Mouse (Mus musculus): ENCODE results near the gene Cplx1. TPM values are rescaled to one million over a fixed set of nuclear protein-coding genes. Genes with fewer than 3 reads are reported as not detected.
"Not testable (repeated sequence)": the region's sequence is repeated elsewhere in the genome, so short reads cannot be mapped to it uniquely, and the experiment has no call there.

The Cplx1 gene
- total RNA-seq, 2 experiments from 2014 or later: 0.59 to 0.60 TPM

DNA sequence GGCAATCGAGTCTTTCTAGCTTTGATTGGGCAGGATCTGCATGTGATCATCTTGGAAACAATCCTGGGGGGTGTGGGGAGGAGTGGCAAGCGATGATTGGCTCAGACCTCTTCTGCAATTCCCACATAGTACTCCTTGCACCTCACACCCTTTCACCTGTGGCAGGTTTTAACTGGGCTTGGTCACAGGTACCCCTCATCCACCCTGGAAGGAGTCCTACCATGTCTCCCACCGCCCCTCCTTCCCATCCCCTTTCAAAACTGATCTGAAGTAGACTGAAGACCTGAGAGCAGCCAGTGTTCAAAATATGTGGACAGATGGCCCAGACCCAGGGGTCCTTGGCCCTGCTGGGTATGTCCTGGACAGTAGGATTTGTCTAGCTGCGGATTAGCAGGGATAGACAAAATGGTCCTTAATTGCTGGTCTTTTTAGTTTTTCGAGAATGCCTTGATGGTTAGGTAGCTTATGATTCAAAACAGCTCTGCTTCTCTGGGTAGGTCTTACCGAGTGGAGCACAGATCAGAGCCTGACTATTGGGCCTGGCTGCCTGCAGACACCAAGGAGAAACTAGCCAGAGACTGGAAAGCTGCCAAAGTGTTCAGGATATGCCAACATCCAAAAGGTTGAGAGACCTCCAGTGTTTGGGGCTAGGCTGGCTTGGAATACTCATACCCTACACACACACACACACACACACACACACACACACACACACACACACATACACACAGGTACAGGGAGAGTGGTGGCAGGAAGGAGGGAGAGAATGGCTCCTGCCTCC lies 34.1 kb downstream of the Cplx1 start:
- DNase-seq: no peak

DNA sequence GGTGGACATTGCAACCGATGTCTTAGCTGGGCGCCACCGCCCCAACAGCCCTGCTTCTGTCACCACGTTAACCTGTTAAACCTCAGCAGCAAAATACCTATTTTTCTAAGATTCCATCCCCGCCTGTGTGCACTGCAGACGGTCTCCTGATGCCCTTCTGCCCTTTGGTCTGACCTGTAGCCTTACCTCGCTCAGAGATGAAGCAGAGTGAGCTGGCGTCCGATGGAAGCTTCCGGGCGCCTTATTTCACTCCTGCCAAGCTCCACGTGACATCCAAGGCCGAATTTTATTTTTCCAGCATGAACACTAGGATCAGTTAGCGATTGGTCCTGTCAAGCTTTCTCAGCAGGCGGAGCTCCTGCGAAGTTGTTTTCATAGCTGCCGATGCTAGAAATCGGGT lies 47.5 kb downstream of the Cplx1 start:
- DNase-seq: no peak

DNA sequence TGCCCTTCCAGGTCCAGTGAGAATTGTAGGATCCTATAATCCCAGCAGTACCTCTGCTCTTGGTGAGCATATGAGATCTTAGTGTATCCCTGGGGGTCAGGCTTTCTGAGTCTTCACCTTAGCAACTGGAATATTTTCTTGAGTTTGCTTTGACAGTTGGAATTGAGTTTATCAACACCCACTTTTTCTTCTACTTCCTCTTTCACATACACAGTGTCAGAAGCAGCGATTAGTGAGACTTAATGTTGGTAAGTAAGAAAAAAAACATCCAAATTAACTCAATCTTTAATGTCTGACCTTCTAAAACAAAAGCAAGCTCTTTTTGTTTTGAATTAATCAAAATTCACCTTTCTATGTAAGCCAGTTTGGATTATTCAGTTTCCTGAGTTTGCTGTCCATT lies 48.3 kb downstream of the Cplx1 start:
- DNase-seq: no peak

DNA sequence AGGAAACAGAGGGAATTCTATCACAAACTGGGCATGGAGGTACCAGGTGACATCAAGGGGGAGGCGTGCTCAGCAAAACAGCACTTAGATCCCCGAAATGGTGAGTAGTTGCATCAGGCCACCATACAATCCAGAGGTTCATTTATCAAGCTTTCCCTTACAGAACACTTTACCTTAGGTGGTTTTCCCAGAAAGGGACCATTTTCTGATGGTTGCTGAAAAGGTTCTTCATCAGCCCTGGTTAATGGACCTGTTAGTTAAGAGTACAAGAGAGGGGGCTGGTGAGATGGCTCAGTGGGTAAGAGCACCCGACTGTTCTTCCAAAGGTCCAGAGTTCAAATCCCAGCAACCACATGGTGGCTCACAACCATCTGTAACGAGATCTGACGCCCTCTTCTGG lies 63.7 kb downstream of the Cplx1 start:
- DNase-seq: not testable (repeated sequence)

DNA sequence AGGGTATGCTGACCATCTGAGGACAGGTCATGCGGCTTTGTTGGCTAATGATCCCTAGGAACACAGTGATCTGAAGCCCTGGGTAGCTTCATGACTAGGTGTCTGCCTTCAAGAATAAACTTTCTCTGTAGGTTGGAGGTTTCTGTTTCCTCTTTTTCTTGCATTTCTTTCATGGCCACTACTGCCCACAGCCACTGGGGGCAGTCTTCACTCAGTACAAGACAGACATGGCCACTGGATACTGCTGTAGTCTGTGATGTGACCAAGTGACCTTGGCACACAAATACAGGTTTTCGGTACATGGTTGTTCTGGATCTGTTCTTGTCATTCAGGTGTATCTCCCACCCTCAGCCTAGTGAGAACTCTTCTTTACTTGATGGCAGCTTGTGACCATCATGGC lies 64.6 kb downstream of the Cplx1 start:
- peak; percentile 16 for DNase-seq

DNA sequence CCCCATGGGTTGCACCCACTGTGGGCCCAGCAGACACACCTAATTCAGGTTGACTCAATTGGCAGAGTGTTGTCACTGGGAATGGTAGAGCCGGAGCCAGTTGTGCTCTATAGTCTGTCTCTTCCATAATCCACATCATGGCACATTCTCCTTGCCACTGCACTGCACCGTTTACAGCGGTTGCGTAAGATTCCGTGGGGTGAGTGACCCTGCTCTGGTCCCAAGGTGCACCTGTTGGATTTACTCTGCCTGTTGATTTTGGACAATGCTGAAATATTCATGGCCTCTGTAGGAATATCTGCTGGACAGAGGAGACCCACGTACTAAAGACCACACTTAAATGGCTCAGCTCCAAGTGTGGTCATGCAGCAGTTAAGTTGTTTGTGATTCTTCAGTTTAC lies 66.8 kb downstream of the Cplx1 start:
- DNase-seq: no peak

DNA sequence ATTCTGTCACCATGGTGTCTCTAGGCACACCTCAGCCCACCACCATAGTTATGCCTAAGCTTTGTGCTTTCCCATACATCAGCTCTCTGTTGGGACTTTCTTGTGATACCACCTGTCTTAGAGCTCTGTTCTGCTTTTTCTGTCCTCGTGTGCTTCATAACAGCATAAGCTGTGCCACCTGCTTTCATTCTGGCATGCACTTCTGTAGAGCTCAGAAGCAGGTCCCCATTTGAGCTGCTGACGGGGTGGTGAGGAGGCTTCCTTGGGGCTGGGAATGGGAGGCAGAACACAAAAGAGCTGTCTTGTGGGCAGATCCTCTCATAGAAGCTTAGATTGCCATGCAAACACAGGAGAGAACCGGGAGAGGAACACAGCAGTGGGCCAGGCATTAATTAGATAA lies 73.8 kb downstream of the Cplx1 start:
- DNase-seq: no peak

DNA sequence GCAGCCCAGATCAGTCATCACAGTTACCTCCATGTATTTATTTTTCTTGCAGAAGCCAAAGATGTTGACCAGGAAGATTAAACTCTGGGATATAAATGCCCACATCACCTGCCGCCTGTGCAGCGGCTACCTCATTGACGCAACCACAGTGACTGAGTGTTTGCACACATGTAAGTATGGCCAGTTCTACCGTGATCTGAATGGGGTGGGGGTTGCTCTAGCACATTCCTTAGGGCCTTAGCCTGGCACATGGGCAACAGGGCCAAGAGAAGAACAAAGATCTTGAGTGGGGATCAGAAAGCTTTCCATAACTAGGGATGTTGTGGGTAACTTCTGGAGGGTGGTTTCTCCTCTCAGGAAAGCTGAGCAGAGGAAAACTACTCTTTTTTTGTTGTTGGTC lies 76.1 kb downstream of the Cplx1 start:
- no peak for DNase-seq

DNA sequence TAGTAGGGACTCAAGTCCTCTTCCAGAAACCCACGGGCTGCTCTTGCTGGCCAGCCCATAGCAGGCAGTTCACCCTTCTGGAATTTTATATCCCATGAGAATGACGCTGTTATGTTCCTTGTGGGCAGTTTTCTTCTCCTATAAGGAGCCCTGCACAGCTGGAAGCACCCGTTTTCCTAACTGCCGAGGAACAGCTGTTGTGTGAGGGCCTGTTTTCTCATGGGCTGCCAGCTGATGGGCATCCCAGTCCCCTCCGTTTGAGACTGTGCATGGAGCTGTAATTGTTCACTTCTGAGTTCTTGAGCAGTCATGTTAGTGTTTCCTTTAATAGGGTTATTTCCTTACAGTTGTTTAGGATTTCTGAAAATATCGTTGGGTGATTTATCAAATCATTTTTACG lies 80.2 kb downstream of the Cplx1 start:
- no peak for DNase-seq

Other genes starting within 250 kb of the Cplx1 start
- 1 to 10 TPM; 4.6 to 4.8 TPM for gene Pigg, start 237.4 kb downstream of the Cplx1 start, total RNA-seq (2021)
- under 1 TPM in 1 of 2 experiments, not detected in 1; 0.32 TPM for gene Gm42517, start 182.1 kb downstream of the Cplx1 start, total RNA-seq (2021)
- gene Pde6b, start 161.6 kb downstream of the Cplx1 start, total RNA-seq (2021): not detected
- 100 to 1,000 TPM; 674 to 726 TPM for gene Atp5k, start 115.6 kb downstream of the Cplx1 start, total RNA-seq (2021)
- gene Mfsd7a, start 101.1 kb downstream of the Cplx1 start, total RNA-seq (2021): under 1 TPM; 0.64 to 0.70 TPM
- 10 to 100 TPM; 61.1 to 64.9 TPM for gene Pcgf3, start 88.8 kb downstream of the Cplx1 start, total RNA-seq (2021)
- gene Gak, start 79.7 kb upstream of the Cplx1 start, total RNA-seq (2021): 10 to 100 TPM; 36.7 to 36.9 TPM
- gene Tmem175, start 79.7 kb upstream of the Cplx1 start, total RNA-seq (2021): 1 to 10 TPM; 8.3 to 9.4 TPM
- gene Idua, start 110.3 kb upstream of the Cplx1 start, total RNA-seq (2021): 10 to 100 TPM; 12.9 to 15.3 TPM
- gene Dgkq, start 119.6 kb upstream of the Cplx1 start, total RNA-seq (2021): 10 to 100 TPM; 11.8 to 16.2 TPM
- under 1 TPM in 1 of 2 experiments, not detected in 1; 0.23 TPM for gene Slc26a1, start 125.5 kb upstream of the Cplx1 start, total RNA-seq (2021)
- gene Fgfrl1, start 142.4 kb upstream of the Cplx1 start, total RNA-seq (2021): 10 to 100 TPM; 24.7 to 27.0 TPM
- gene Rnf212, start 225.0 kb upstream of the Cplx1 start, total RNA-seq (2021): not detected
- gene Tmed11, start 245.3 kb upstream of the Cplx1 start, total RNA-seq (2021): not detected

All from heart, postnatal 4 days (tissue).